In genomic region chr5:28397344-28397743, GRCm38 (mm10) we compare ENCODE assay signal across 23 mouse cellular contexts.
DNase-seq lines count a peak whose midpoint lies in the region; TF ChIP-seq lines count a peak whose summit lies in the region.
"Had no signal": no experiment of that assay in that cellular context is flagged by ENCODE, and none has a peak within 500 bp of the region (broad histone marks: within the 10 kb centered on the region; RNA-seq: fewer than 3 reads in every experiment).

No protein-coding gene starts in this region.

- 97% methylated on average over 2 of the region's 2 CpGs for WGBS in midbrain, embryonic 10.5 days

- H3K4me1 ChIP-seq in midbrain, embryonic 10.5 days = no peaks in the 10 kb centered on the region
- H3K4me1 ChIP-seq: embryonic facial prominence, embryonic 12.5 days; embryonic facial prominence, embryonic 15.5 days; forebrain, embryonic 12.5 days; forebrain, embryonic 15.5 days; hindbrain, embryonic 10.5 days had no signal

- H3ac ChIP-seq in C2C12 (ENCODE audit: control insufficient read depth, insufficient read length, low read depth) = no peak overlapping the region

- H3K27ac ChIP-seq in midbrain, embryonic 10.5 days (replicated peaks) = no peak overlapping the region
- H3K27ac ChIP-seq: embryonic facial prominence, embryonic 12.5 days; embryonic facial prominence, embryonic 15.5 days; forebrain, embryonic 12.5 days; forebrain, embryonic 15.5 days; heart, embryonic 13.5 days; hindbrain, embryonic 10.5 days; hindbrain, embryonic 13.5 days; intestine, embryonic 15.5 days had no signal

- H3K27me3 ChIP-seq in C2C12 (ENCODE audit: control insufficient read depth, insufficient read depth, insufficient read length) = no peaks in the 10 kb centered on the region
- H3K27me3 ChIP-seq in midbrain, embryonic 10.5 days (ENCODE audit: low read depth, poor library complexity, severe bottlenecking) = no peaks in the 10 kb centered on the region
- H3K27me3 ChIP-seq: embryonic facial prominence, embryonic 12.5 days; embryonic facial prominence, embryonic 15.5 days; forebrain, embryonic 12.5 days; forebrain, embryonic 15.5 days; heart, embryonic 13.5 days; hindbrain, embryonic 13.5 days; intestine, embryonic 15.5 days had no signal

- peaks cover 54% of the 10 kb centered on the region for H3K36me3 ChIP-seq in C2C12 (ENCODE audit: control insufficient read depth, insufficient read depth)
- peaks cover 94% of the 10 kb centered on the region for H3K36me3 ChIP-seq in midbrain, embryonic 10.5 days

- no peak for TF ChIP-seq CTCF in C2C12 (IDR thresholded peaks at IDR 0.05; ENCODE audit: control insufficient read depth, insufficient read depth, insufficient read length)

- H3K9me3 ChIP-seq in midbrain, embryonic 10.5 days (replicated peaks) = no peaks in the 10 kb centered on the region
- H3K9me3 ChIP-seq: embryonic facial prominence, embryonic 12.5 days; embryonic facial prominence, embryonic 15.5 days; forebrain, embryonic 12.5 days; forebrain, embryonic 15.5 days; heart, embryonic 13.5 days; hindbrain, embryonic 10.5 days; hindbrain, embryonic 13.5 days; intestine, embryonic 15.5 days had no signal

- DNase-seq in 3T3-L1 (ENCODE audit: low read depth, low spot score) (peak; percentile 81), adipocyte (ENCODE audit: low spot score) (peak; percentile 8)
- no peak for DNase-seq in embryo, embryonic 10 days (ENCODE audit: low spot score)
- DNase-seq in midbrain, embryonic 10.5 days (ENCODE audit: low spot score) = no peak
- no peak for DNase-seq in right cerebral cortex, postnatal 4 days
- DNase-seq: adrenal gland, adult 8-10 months; adrenal gland, postnatal 25 days; cerebellum, adult 11-12 months; cerebellum, adult 8-10 months; cerebellum, postnatal 14 days; heart, adult 18-20 months; heart, postnatal 36 days; kidney, adult 11 months; kidney, adult 8-10 months had no signal

- H3K4me3 ChIP-seq in C2C12 (ENCODE audit: insufficient read depth, poor library complexity, severe bottlenecking) = no peak overlapping the region
- H3K4me3 ChIP-seq in midbrain, embryonic 10.5 days = no peak overlapping the region
- H3K4me3 ChIP-seq: embryonic facial prominence, embryonic 12.5 days; embryonic facial prominence, embryonic 15.5 days; forebrain, embryonic 12.5 days; forebrain, embryonic 15.5 days; heart, embryonic 13.5 days; hindbrain, embryonic 10.5 days; hindbrain, embryonic 13.5 days; intestine, embryonic 15.5 days had no signal

- H3K79me2 ChIP-seq in C2C12 (ENCODE audit: control insufficient read depth, insufficient read depth) = peaks cover 48% of the 10 kb centered on the region

- H3K79me3 ChIP-seq in C2C12 (ENCODE audit: low read depth) = peaks cover 34% of the 10 kb centered on the region

TF ChIP-seq in C2C12, 6 proteins besides CTCF, POLR2A, EP300 and RAD21:
- peak; percentile 51 for TF ChIP-seq FOSL1 (IDR thresholded peaks at IDR 0.05; ENCODE audit: insufficient read depth, low read length, poor library complexity, severe bottlenecking)
- TF ChIP-seq MAX (IDR thresholded peaks at IDR 0.05) = no peak
- peak; percentile 65 for TF ChIP-seq MYOD1 (IDR thresholded peaks at IDR 0.05; ENCODE audit: control insufficient read depth, insufficient read length, low read depth)
- TF ChIP-seq MYOG (IDR thresholded peaks at IDR 0.05; ENCODE audit: control insufficient read depth, extremely low read depth, insufficient read length) = no peak
- no peak for TF ChIP-seq USF1 (IDR thresholded peaks at IDR 0.05; ENCODE audit: low read depth)
- no peak for TF ChIP-seq CEBPB (IDR thresholded peaks at IDR 0.05; ENCODE audit: low read depth)

Comparison
In these comparisons a context has a peak if more than half of its experiments do, and no peak if none do; other contexts are left out.
1. DNase-seq: peak in 3T3-L1 (single experiment) and adipocyte (single experiment); none in embryo, embryonic 10 days (single experiment), midbrain, embryonic 10.5 days (single experiment) and right cerebral cortex, postnatal 4 days (single experiment).